Mouse (Mus musculus): ENCODE measurements around the gene Atf4.

GRCm38 (mm10) chr15:80255646-80256121, 700 bp downstream of the Atf4 start:
- TF ChIP-seq GATA1 (IDR thresholded peaks at IDR 0.05; ENCODE audit: borderline replicate concordance, low read length): no peak
- no peak for TF ChIP-seq CTCF (IDR thresholded peaks at IDR 0.05; ENCODE audit: low read depth, low read length)
- TF ChIP-seq GATA2 (IDR thresholded peaks at IDR 0.05; ENCODE audit: borderline replicate concordance, low read depth, low read length): no peak
- TF ChIP-seq POLR2AphosphoS5 (IDR thresholded peaks at IDR 0.05; ENCODE audit: insufficient replicate concordance, low read depth, low read length): no peak

Data from G1E (cell line).